Mouse (Mus musculus) liver, postnatal 0 days (tissue): ENCODE data around the gene Vwc2l. TPM values are rescaled to one million over a fixed set of nuclear protein-coding genes. Genes with fewer than 3 reads are reported as not detected.

ENCODE experiments used
- ATAC-seq: fragments of 200-750 bp; cut with Nextera tagmentation; 2 replicates; pipeline ENCODE4 v1.8.0; 2017; ENCODE audit warnings: mild to moderate bottlenecking, moderate library complexity
- DNase-seq: peaks from one replicate; pipeline ENCODE4 v3.0.0-alpha.2; 2016
- H3K27ac ChIP-seq: fragments of 300-500 bp; sonication (generic); 2 replicates; pipeline ENCODE4 v1.5.1; 2014; ENCODE audit warnings: antibody characterized with exemption, moderate library complexity, mild to moderate bottlenecking, low read depth
- H3K27me3 ChIP-seq: fragments of 300-500 bp; sonication (generic); 2 replicates; pipeline ENCODE4 v1.6.1; 2014; ENCODE audit warnings: low read length, control low read depth, mixed read lengths; ENCODE audit not compliant: insufficient read depth
- H3K36me3 ChIP-seq: fragments of 300-500 bp; sonication (generic); replicated peaks from 2 replicates; pipeline ENCODE4 v1.6.1; 2014; ENCODE audit warnings: mild to moderate bottlenecking, control low read depth, low read length, moderate library complexity, mixed read lengths; ENCODE audit not compliant: insufficient read depth
- H3K4me1 ChIP-seq: fragments of 300-500 bp; sonication (generic); 2 replicates; pipeline ENCODE4 v1.6.1; 2014; ENCODE audit warnings: antibody characterized with exemption, mild to moderate bottlenecking, control low read depth; ENCODE audit not compliant: insufficient read depth
- H3K4me2 ChIP-seq: fragments of 300-500 bp; sonication (generic); 2 replicates; pipeline ENCODE4 v1.6.1; 2014; ENCODE audit warnings: low read depth, mild to moderate bottlenecking, low read length, moderate library complexity, mixed read lengths
- H3K4me3 ChIP-seq: fragments of 300-500 bp; sonication (generic); 2 replicates; pipeline ENCODE4 v1.5.1; 2014; ENCODE audit warnings: low read depth, low read length
- H3K9ac ChIP-seq: fragments of 300-500 bp; sonication (generic); replicated peaks from 2 replicates; pipeline ENCODE4 v1.6.1; 2014; ENCODE audit warnings: mild to moderate bottlenecking, moderate library complexity
- H3K9me3 ChIP-seq: fragments of 300-500 bp; sonication (generic); 2 replicates; pipeline ENCODE4 v1.6.1; 2016; ENCODE audit warnings: mild to moderate bottlenecking, control low read depth, low read length, mixed read lengths
- CTCF ChIP-seq: sonication (generic); IDR thresholded peaks from 2 replicates; pipeline ENCODE4 v1.5.1; 2016; ENCODE audit warnings: antibody characterized with exemption, low read depth
- EP300 ChIP-seq: IDR thresholded peaks from 2 replicates; pipeline ENCODE4 v1.6.1; 2016; ENCODE audit warnings: antibody characterized with exemption, low read depth, mild to moderate bottlenecking
- WGBS: fragments of 180-500 bp; shearing (Covaris S2); extraction: QIAGEN DNeasy Blood & Tissue Kit; methylation state at CpG from one replicate; pipeline ENCODE4 v1.1.7; 2014; ENCODE audit not compliant: insufficient replicate concordance; 5-methylcytosine and 5-hydroxymethylcytosine counted together
- polyA plus RNA-seq: library from polyadenylated mRNA; unstranded; fragments of >200 nt; fragmentation: Nextera tagmentation; extraction: Ambion mirVana; gene quantifications from 2 replicates; pipeline ENCODE4 v1.2.1, GENCODE M21; 2015

Vwc2l gene
- polyA plus RNA-seq, 1 experiment from 2014 or later, result 0.05 TPM

DNA sequence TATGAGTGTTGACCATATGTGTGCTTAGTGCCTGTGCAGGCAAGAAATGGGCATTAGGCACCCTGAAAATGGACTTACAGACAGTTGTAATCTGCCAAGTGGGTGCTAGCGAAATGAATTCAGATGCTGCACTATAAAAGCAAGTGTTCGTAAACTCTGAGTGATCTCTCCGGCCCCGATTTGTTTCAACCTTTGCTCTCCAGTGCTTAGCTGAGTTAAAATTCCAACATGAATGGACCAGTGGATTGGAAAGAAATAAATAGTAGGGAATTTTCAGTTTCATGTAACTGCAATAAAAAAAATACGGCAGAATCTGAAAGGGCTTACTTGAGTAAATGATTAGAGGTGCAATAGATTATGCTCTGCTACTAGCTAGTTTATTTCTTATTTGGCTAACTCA lies 66.1 kb downstream of the Vwc2l start:
- Histone ChIP-seq H3K27ac (no peak overlapping the region), H3K9me3 (peaks cover 2% of the 10 kb centered on the region; the same call in 1 of the 2 replicates), H3K9ac (no peak overlapping the region), H3K4me3 (no peak overlapping the region), H3K36me3 (no peaks in the 10 kb centered on the region), H3K4me1 (no peaks in the 10 kb centered on the region), H3K27me3 (no peaks in the 10 kb centered on the region), H3K4me2 (no peak overlapping the region)
- WGBS, result 83% methylated on average over 5 of the region's 5 CpGs
- ATAC-seq (no peak), DNase-seq (no peak)
- TF ChIP-seq EP300 (no peak), CTCF (no peak)

DNA sequence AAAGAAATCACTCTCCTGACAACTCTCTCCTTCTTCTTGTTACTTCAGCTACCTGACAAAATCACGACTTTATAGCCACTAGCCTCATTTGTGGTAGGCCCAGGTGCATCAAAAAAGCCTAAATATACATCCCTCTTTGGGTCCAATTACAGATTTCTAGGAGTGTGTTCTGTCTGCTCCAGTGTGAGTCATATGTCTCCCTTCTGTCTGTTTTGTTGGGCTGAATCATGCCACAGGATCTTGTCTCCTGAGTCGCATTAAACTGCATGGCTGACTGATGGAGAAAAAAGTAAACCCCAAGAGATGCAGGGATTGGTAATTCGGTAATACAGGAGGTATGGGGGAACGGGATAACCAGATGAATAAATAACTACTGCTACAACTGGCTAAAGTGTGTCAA lies 69.6 kb downstream of the Vwc2l start:
- TF ChIP-seq EP300, result no peak
- TF ChIP-seq CTCF, result no peak
- H3K4me1 ChIP-seq, result no peaks in the 10 kb centered on the region
- H3K4me3 ChIP-seq, result no peak overlapping the region
- H3K9me3 ChIP-seq, result no peaks in the 10 kb centered on the region
- H3K27me3 ChIP-seq, result no peaks in the 10 kb centered on the region
- no peaks in the 10 kb centered on the region for H3K36me3 ChIP-seq
- no peak overlapping the region for H3K4me2 ChIP-seq
- H3K9ac ChIP-seq, result no peak overlapping the region
- ATAC-seq, result no peak
- no peak overlapping the region for H3K27ac ChIP-seq
- no peak for DNase-seq
- 67% methylated on average over 4 of the region's 4 CpGs for WGBS

DNA sequence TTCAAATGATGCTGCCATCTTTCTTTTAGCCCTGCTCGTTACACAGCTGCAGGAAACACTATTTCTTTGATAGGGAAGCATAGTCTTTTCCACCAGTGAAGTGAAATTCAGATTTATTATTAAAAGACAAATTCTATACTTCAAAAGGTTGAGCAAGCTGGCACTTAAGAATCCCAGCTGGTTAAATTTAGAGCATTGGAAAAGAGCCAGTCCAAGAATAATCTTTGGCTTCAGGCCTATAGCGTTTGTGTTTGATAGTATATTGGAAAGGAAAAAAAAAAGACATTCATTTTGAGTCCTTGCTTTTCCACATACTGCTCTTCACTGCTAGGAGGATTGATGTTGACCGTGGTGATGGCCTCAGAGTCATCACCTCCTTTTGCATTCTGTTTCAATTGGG lies 77.9 kb downstream of the Vwc2l start:
- no peak for ATAC-seq
- no peak overlapping the region for H3K27ac ChIP-seq
- H3K27me3 ChIP-seq, result no peaks in the 10 kb centered on the region
- no peak overlapping the region for H3K9ac ChIP-seq
- H3K4me2 ChIP-seq, result no peak overlapping the region
- H3K4me3 ChIP-seq, result no peak overlapping the region
- no peak for DNase-seq
- WGBS, result 66% methylated on average over 3 of the region's 3 CpGs
- H3K36me3 ChIP-seq, result no peaks in the 10 kb centered on the region
- TF ChIP-seq EP300, result no peak
- no peaks in the 10 kb centered on the region for H3K9me3 ChIP-seq
- H3K4me1 ChIP-seq, result no peaks in the 10 kb centered on the region

GRCm38 (mm10) chr1:70823111-70823510 lies 97.6 kb downstream of the Vwc2l start:
- Histone ChIP-seq H3K27me3 (no peaks in the 10 kb centered on the region), H3K4me2 (no peak overlapping the region), H3K9ac (no peak overlapping the region), H3K9me3 (no peaks in the 10 kb centered on the region), H3K36me3 (no peaks in the 10 kb centered on the region), H3K4me1 (no peaks in the 10 kb centered on the region), H3K4me3 (no peak overlapping the region), H3K27ac (no peak overlapping the region)
- WGBS, result 50% methylated on average over 2 of the region's 2 CpGs
- ATAC-seq, result no peak
- DNase-seq, result no peak
- TF ChIP-seq EP300 (no peak), CTCF (no peak)

DNA sequence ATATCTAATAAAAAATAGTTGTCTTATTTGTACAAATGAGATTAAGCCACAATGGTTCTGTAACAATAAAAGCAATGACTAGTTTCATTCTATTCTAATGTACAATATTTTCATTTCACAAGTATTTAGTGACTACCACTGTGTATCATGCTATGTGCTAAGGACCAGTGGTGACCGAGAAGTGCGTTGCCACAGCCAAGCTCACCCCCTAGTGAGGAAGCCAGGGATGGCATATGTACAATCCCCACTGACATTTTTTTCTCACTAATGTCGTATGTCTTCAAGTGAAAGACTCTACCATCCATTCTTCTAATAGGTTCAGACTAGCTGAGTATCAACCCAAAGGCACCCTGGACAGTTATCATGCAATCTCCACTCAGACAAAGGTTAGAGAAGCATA lies 107.7 kb downstream of the Vwc2l start:
- Histone ChIP-seq H3K4me1 (no peaks in the 10 kb centered on the region), H3K36me3 (no peaks in the 10 kb centered on the region), H3K27me3 (no peaks in the 10 kb centered on the region), H3K9ac (no peak overlapping the region), H3K9me3 (no peaks in the 10 kb centered on the region), H3K27ac (no peak overlapping the region), H3K4me3 (no peak overlapping the region), H3K4me2 (no peak overlapping the region)
- WGBS, result 70% methylated on average over 3 of the region's 3 CpGs
- DNase-seq (no peak), ATAC-seq (no peak)
- TF ChIP-seq EP300 (no peak), CTCF (no peak)

GRCm38 (mm10) chr1:70842222-70842621 lies 116.7 kb downstream of the Vwc2l start:
- H3K4me3 ChIP-seq, result no peak overlapping the region
- no peak overlapping the region for H3K4me2 ChIP-seq
- ATAC-seq (no peak), DNase-seq (no peak)
- H3K27me3 ChIP-seq, result no peaks in the 10 kb centered on the region
- no peak for TF ChIP-seq EP300
- no peak for TF ChIP-seq CTCF
- H3K9ac ChIP-seq, result no peak overlapping the region
- no peaks in the 10 kb centered on the region for H3K9me3 ChIP-seq
- 77% methylated on average over 7 of the region's 7 CpGs for WGBS
- no peaks in the 10 kb centered on the region for H3K4me1 ChIP-seq
- H3K36me3 ChIP-seq, result no peaks in the 10 kb centered on the region
- H3K27ac ChIP-seq, result no peak overlapping the region

- no peaks in the 10 kb centered on the region for H3K36me3 ChIP-seq
- H3K27me3 ChIP-seq, result no peaks in the 10 kb centered on the region
- H3K27ac ChIP-seq, result no peak overlapping the region
- no peak overlapping the region for H3K4me2 ChIP-seq
- no peak overlapping the region for H3K9ac ChIP-seq
- no peaks in the 10 kb centered on the region for H3K4me1 ChIP-seq
- TF ChIP-seq CTCF (no peak), EP300 (no peak)
- H3K9me3 ChIP-seq, result no peaks in the 10 kb centered on the region
- DNase-seq, result no peak
- no peak for ATAC-seq
- no peak overlapping the region for H3K4me3 ChIP-seq
Measured at GRCm38 (mm10) chr1:70845276-70845675, 119.8 kb downstream of the Vwc2l start.
